Mouse (Mus musculus): ENCODE measurements around the gene Rnf187.

DNA sequence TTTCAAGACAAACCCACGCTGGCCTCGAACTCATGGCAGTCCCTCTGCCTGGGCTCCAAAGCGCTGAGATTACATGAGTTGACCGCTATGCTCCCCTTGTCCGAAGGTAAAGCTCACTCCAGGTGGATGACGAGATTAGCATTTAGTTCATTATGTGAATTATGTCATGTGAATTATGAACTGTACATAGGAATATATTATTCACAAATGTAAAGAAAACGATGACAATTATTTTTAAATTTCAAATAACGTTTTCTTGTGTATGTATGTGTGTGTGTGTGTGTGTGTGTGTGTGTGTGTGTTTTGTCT lies 34.4 kb downstream of the Rnf187 start:
- TF ChIP-seq CTCF (IDR thresholded peaks at IDR 0.05; ENCODE audit: control insufficient read depth, insufficient read depth, low read length) (no peak), POLR2A (IDR thresholded peaks at IDR 0.05; ENCODE audit: borderline replicate concordance, control insufficient read depth, low read depth, low read length) (no peak)

All from bone marrow, adult 2 months (tissue).